Mouse (Mus musculus) activated CD4-positive, CD25-positive, alpha-beta regulatory T cell (primary cell): ENCODE data around the gene Cstf2t. TPM values are rescaled to one million over a fixed set of nuclear protein-coding genes. Genes with fewer than 3 reads are reported as not detected.

Experiments used
- polyA plus RNA-seq, 2 experiments: library from polyadenylated mRNA; unstranded; fragments of 100-300 nt; shearing (Covaris generic); gene quantifications; one replicate each; pipeline ENCODE4 v1.2.1; 2017

Gene Cstf2t
- 10 to 100 TPM; 28.8 to 36.6 TPM for polyA plus RNA-seq

GRCm38 (mm10) chr19:31082662-31083429 lies at the start of gene Cstf2t:
Cstf2t (plus strand) TSS chr19:31082837.

